Mouse (Mus musculus) intestine, postnatal 0 days (tissue): ENCODE results near the gene Nav3. TPM values are rescaled to one million over a fixed set of nuclear protein-coding genes. Genes with fewer than 3 reads are reported as not detected.

Experiments used
- ATAC-seq: fragments of 200-750 bp; cut with Nextera tagmentation; 2 replicates; pipeline ENCODE4 v1.8.0; 2017; ENCODE audit warnings: mild to moderate bottlenecking, moderate TSS enrichment, moderate library complexity
- H3K27ac ChIP-seq: fragments of 300-500 bp; sonication (generic); 2 replicates; pipeline ENCODE4 v1.5.1; 2014; ENCODE audit warnings: mild to moderate bottlenecking, low read depth, low read length, moderate library complexity
- H3K27me3 ChIP-seq: fragments of 300-500 bp; sonication (generic); replicated peaks from 2 replicates; pipeline ENCODE4 v1.6.1; 2014; ENCODE audit warnings: low read length, mixed read lengths; ENCODE audit not compliant: control insufficient read depth, insufficient read depth
- H3K36me3 ChIP-seq: fragments of 300-500 bp; sonication (generic); 2 replicates; pipeline ENCODE4 v1.6.1; 2014; ENCODE audit warnings: mild to moderate bottlenecking, moderate library complexity; ENCODE audit not compliant: control insufficient read depth, insufficient read depth
- H3K4me1 ChIP-seq: fragments of 300-500 bp; sonication (generic); replicated peaks from 2 replicates; pipeline ENCODE4 v1.6.1; 2014; ENCODE audit warnings: antibody characterized with exemption, low read length, mixed read lengths; ENCODE audit not compliant: control insufficient read depth, insufficient read depth
- H3K4me2 ChIP-seq: fragments of 300-500 bp; sonication (generic); replicated peaks from 2 replicates; pipeline ENCODE4 v1.6.1; 2014; ENCODE audit warnings: low read depth, mild to moderate bottlenecking, moderate library complexity
- H3K4me3 ChIP-seq: fragments of 300-500 bp; sonication (generic); 2 replicates; pipeline ENCODE4 v1.5.1; 2014; ENCODE audit warnings: low read depth, low read length
- H3K9ac ChIP-seq: fragments of 300-500 bp; sonication (generic); 2 replicates; pipeline ENCODE4 v1.6.1; 2014; ENCODE audit warnings: mild to moderate bottlenecking, low read depth, low read length
- H3K9me3 ChIP-seq: fragments of 300-500 bp; sonication (generic); 2 replicates; pipeline ENCODE4 v1.6.1; 2016; ENCODE audit warnings: mixed run types; ENCODE audit not compliant: control insufficient read depth
- CTCF ChIP-seq: sonication (generic); IDR thresholded peaks from 2 replicates; pipeline ENCODE4 v1.5.1; 2016; ENCODE audit warnings: low read depth, mild to moderate bottlenecking, control low read depth, antibody characterized with exemption, moderate library complexity
- WGBS: fragments of 180-500 bp; shearing (Covaris S2); extraction: QIAGEN DNeasy Blood & Tissue Kit; methylation state at CpG from one replicate; pipeline ENCODE4 v1.1.7; 2014; 5-methylcytosine and 5-hydroxymethylcytosine counted together
- polyA plus RNA-seq: library from polyadenylated mRNA; unstranded; fragments of >200 nt; fragmentation: Nextera tagmentation; extraction: Ambion mirVana; gene quantifications from 2 replicates; pipeline ENCODE4 v1.2.1, GENCODE M21; 2015

The Nav3 gene
- polyA plus RNA-seq, 1 experiment from 2014 or later = 0.77 TPM

GRCm38 (mm10) chr10:110233307-110233930 lies 222.6 kb downstream of the Nav3 start:
- TF ChIP-seq CTCF = no peak

GRCm38 (mm10) chr10:110206411-110206810 lies 249.6 kb downstream of the Nav3 start:
- no peak for ATAC-seq
- no peaks in the 10 kb centered on the region for H3K9me3 ChIP-seq
- no peak overlapping the region for H3K4me3 ChIP-seq
- WGBS = 87% methylated on average over 5 of the region's 5 CpGs
- no peaks in the 10 kb centered on the region for H3K4me1 ChIP-seq
- H3K27me3 ChIP-seq = no peaks in the 10 kb centered on the region
- H3K36me3 ChIP-seq = no peaks in the 10 kb centered on the region
- no peak overlapping the region for H3K4me2 ChIP-seq
- no peak overlapping the region for H3K9ac ChIP-seq
- TF ChIP-seq CTCF = no peak
- H3K27ac ChIP-seq = no peak overlapping the region

More at GRCm38 (mm10) chr10:110233307-110233930, 222.6 kb downstream of the Nav3 start:
- Histone ChIP-seq H3K4me2 (no peak overlapping the region), H3K9ac (no peak overlapping the region), H3K4me3 (no peak overlapping the region), H3K9me3 (no peaks in the 10 kb centered on the region), H3K27ac (no peak overlapping the region), H3K4me1 (no peaks in the 10 kb centered on the region), H3K27me3 (no peaks in the 10 kb centered on the region), H3K36me3 (no peaks in the 10 kb centered on the region)
- WGBS = 74% methylated on average over 6 of the region's 6 CpGs
- no peak for ATAC-seq

GRCm38 (mm10) chr10:110204121-110204697 lies 251.8 kb downstream of the Nav3 start:
- Histone ChIP-seq H3K27ac (no peak overlapping the region), H3K27me3 (no peaks in the 10 kb centered on the region), H3K4me3 (no peak overlapping the region), H3K9me3 (no peaks in the 10 kb centered on the region), H3K36me3 (no peaks in the 10 kb centered on the region), H3K9ac (no peak overlapping the region), H3K4me2 (no peak overlapping the region), H3K4me1 (no peaks in the 10 kb centered on the region)
- ATAC-seq = no peak
- 61% methylated on average over 5 of the region's 5 CpGs for WGBS
- TF ChIP-seq CTCF = no peak

- no peak overlapping the region for H3K9ac ChIP-seq
- WGBS = 66% methylated on average over 4 of the region's 4 CpGs
- no peak overlapping the region for H3K27ac ChIP-seq
- no peak for ATAC-seq
- no peak overlapping the region for H3K4me3 ChIP-seq
- H3K4me1 ChIP-seq = no peaks in the 10 kb centered on the region
- no peaks in the 10 kb centered on the region for H3K9me3 ChIP-seq
- TF ChIP-seq CTCF = no peak
- no peak overlapping the region for H3K4me2 ChIP-seq
- H3K36me3 ChIP-seq = no peaks in the 10 kb centered on the region
- no peaks in the 10 kb centered on the region for H3K27me3 ChIP-seq
Measured at GRCm38 (mm10) chr10:110192881-110193280, 263.1 kb downstream of the Nav3 start.

- ATAC-seq = no peak
- Histone ChIP-seq H3K9me3 (no peaks in the 10 kb centered on the region), H3K9ac (no peak overlapping the region), H3K27ac (no peak overlapping the region), H3K4me3 (no peak overlapping the region), H3K4me2 (no peak overlapping the region), H3K27me3 (no peaks in the 10 kb centered on the region), H3K36me3 (no peaks in the 10 kb centered on the region), H3K4me1 (no peaks in the 10 kb centered on the region)
- 82% methylated on average over 7 of the region's 7 CpGs for WGBS
- no peak for TF ChIP-seq CTCF
Measured at GRCm38 (mm10) chr10:110192026-110192805, 263.8 kb downstream of the Nav3 start.

- no peaks in the 10 kb centered on the region for H3K36me3 ChIP-seq
- H3K4me3 ChIP-seq = no peak overlapping the region
- no peak overlapping the region for H3K27ac ChIP-seq
- WGBS = 70% methylated on average over 1 of the region's 1 CpGs
- no peaks in the 10 kb centered on the region for H3K27me3 ChIP-seq
- no peak overlapping the region for H3K9ac ChIP-seq
- no peaks in the 10 kb centered on the region for H3K4me1 ChIP-seq
- H3K9me3 ChIP-seq = no peaks in the 10 kb centered on the region
- no peak for TF ChIP-seq CTCF
- H3K4me2 ChIP-seq = no peak overlapping the region
- ATAC-seq = no peak
Measured at GRCm38 (mm10) chr10:110186242-110186641, 269.8 kb downstream of the Nav3 start.
